Mouse (Mus musculus) stomach, postnatal 0 days (tissue): Measurements from ENCODE around the gene Rgs12.

ENCODE experiments used
- CTCF ChIP-seq: IDR thresholded peaks from 2 replicates; pipeline ENCODE4 v1.5.1; 2016; ENCODE audit warnings: antibody characterized with exemption, low read depth, mild to moderate bottlenecking, moderate library complexity
- EP300 ChIP-seq: optimal IDR thresholded peaks from 2 replicates; pipeline ENCODE3; 2016; ENCODE audit warnings: antibody characterized with exemption

DNA sequence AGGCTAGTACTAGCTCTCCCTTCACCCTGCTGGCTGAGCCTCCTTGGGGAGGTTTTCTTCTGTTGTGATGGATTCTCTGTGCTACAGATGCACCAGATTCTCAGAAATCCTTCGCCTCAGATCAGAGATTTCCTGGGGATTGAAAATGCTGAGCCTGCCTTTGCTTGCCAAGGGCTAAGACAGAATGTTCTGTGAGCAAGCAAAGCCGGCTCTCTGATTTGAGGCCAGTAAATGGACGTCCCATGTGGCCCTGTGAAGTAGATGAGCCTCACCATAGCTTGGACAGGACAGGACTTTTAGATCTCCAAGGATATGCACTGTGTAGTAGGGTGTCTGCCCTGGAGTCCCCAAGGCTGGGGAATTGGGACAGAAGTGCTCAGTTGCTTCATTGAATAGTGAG, 135.7 kb downstream of the Rgs12 start:
- TF ChIP-seq CTCF (no peak), EP300 (no peak)
